Mouse (Mus musculus) embryonic facial prominence, embryonic 10.5 days (tissue): Measurements from ENCODE around the gene Snta1. TPM values are rescaled to one million over a fixed set of nuclear protein-coding genes. Genes with fewer than 3 reads are reported as not detected.

ENCODE experiments used
- DNase-seq: peaks from one replicate; pipeline ENCODE4 v3.0.0-alpha.2; 2017; ENCODE audit warnings: low spot score
- H3K27ac ChIP-seq: fragments of 300-500 bp; sonication (generic); replicated peaks from 2 replicates; pipeline ENCODE4 v1.5.1; 2016; ENCODE audit warnings: mild to moderate bottlenecking
- H3K27me3 ChIP-seq: fragments of 300-500 bp; sonication (generic); replicated peaks from 2 replicates; pipeline ENCODE4 v1.6.1; 2016; ENCODE audit warnings: low read depth, mild to moderate bottlenecking; ENCODE audit not compliant: poor library complexity, severe bottlenecking
- H3K36me3 ChIP-seq: fragments of 300-500 bp; sonication (generic); replicated peaks from 2 replicates; pipeline ENCODE4 v1.6.1; 2016; ENCODE audit warnings: mild to moderate bottlenecking, moderate library complexity
- H3K4me1 ChIP-seq: fragments of 300-500 bp; sonication (generic); 2 replicates; pipeline ENCODE4 v1.6.1; 2016
- H3K4me3 ChIP-seq: fragments of 300-500 bp; sonication (generic); 2 replicates; pipeline ENCODE4 v1.5.1; 2016; ENCODE audit warnings: mild to moderate bottlenecking, moderate library complexity
- H3K9me3 ChIP-seq: fragments of 300-500 bp; sonication (generic); 2 replicates; pipeline ENCODE4 v1.6.1; 2016; ENCODE audit warnings: mild to moderate bottlenecking
- WGBS: fragments of 180-500 bp; shearing (Covaris S2); methylation state at CpG from one replicate; pipeline ENCODE4 v1.1.7; 2016; 5-methylcytosine and 5-hydroxymethylcytosine counted together
- polyA plus RNA-seq: library from polyadenylated mRNA; unstranded; fragments of >200 nt; fragmentation: Nextera tagmentation; extraction: Ambion mirVana; gene quantifications from 2 replicates; pipeline ENCODE4 v1.2.1, GENCODE M21; 2016

Gene Snta1
- polyA plus RNA-seq, 1 experiment from 2014 or later, result 3.9 TPM

DNA sequence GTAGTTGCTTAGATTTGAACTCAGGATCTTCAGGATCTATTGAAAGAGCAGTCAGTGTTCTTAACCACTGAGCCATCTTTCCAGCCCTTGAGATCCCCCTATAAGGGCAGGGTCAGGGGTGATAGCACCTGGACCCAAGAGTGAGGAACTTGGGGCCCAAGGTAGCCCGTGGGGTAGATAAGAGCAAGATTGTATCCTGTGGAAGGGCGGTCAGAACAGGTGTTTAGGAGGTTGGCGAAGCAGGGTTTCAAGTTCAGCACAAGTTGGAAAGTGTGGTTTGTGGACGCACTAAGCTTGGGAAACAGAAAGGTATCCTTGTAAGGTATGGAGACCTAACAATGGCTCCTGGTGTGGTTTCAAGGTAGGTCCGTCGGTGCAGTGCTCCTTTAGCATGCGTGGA is 10.1 kb upstream of the Snta1 start:
- H3K36me3 ChIP-seq, result no peaks in the 10 kb centered on the region
- 88% methylated on average over 7 of the region's 7 CpGs for whole genome bisulfite sequencing
- H3K9me3 ChIP-seq, result no peaks in the 10 kb centered on the region
- no peaks in the 10 kb centered on the region for H3K27me3 ChIP-seq
- no peak overlapping the region for H3K27ac ChIP-seq
- no peak for DNase-seq
- H3K4me1 ChIP-seq, result peaks cover 20% of the 10 kb centered on the region
- no peak overlapping the region for H3K4me3 ChIP-seq

DNA sequence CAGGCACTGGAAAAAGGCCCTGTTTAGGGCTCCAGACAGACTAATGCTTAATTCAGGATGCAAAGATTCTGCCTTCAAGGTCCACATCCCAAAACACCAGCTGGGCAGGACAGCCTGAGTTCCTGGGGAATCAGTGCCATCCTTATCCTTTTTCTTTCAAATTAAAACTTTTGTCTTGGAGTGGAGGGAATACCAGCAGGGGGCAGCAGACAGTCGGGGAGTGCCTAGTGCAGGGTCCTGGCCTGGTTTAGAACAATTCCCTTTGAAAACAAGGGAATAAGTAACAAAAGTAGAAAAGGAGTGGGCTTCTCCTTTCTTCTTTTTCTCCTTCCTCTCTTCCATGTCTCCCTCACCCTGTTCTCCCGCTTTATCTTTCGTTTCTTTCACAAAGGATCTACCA is 9.2 kb upstream of the Snta1 start:
- peak; percentile 85 for DNase-seq
- Histone ChIP-seq H3K9me3 (no peaks in the 10 kb centered on the region), H3K36me3 (no peaks in the 10 kb centered on the region), H3K4me3 (no peak overlapping the region), H3K27ac (no peak overlapping the region), H3K4me1 (peaks cover 20% of the 10 kb centered on the region), H3K27me3 (no peaks in the 10 kb centered on the region)
- WGBS, result 7% methylated on average over 3 of the region's 3 CpGs

DNA sequence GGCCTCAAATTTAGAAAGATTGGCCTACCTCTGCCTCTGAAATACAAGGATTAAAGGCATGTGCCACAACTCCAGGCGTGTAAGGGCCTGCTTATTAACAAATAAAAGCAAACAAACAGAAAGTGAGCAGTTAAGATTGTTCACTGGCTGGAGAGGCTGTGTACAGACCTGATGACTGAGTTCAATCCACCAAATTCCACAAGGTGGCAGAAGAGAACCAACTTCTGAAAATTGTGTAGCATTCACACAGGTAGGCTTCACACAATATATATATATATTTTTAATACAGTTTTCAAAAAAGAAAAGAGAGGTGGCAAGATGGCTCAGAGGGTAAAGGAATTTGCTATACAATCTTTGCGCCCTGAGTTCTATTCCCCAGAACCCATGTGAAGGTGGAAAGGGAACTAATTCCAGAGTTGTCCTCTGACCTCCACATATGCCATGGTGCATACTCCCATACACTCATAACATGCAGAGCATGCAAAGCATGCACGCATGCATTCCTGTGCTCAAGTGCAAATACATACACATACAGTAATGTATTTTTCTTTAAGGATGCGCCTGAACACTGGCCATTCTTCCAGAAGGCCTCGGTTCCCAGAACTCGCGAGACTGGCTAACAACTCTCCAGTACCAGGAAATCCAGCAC is 4.2 kb upstream of the Snta1 start:
- H3K27me3 ChIP-seq, result peaks cover 37% of the 10 kb centered on the region
- no peak for DNase-seq
- no peak overlapping the region for H3K27ac ChIP-seq
- no peak overlapping the region for H3K4me3 ChIP-seq
- H3K36me3 ChIP-seq, result no peaks in the 10 kb centered on the region
- H3K4me1 ChIP-seq, result peaks cover 12% of the 10 kb centered on the region
- H3K9me3 ChIP-seq, result no peaks in the 10 kb centered on the region
- 69% methylated on average over 7 of the region's 7 CpGs for WGBS

GRCm38 (mm10) chr2:154410355-154410754 is 2.5 kb upstream of the Snta1 start:
- WGBS, result 73% methylated on average over 2 of the region's 2 CpGs
- H3K36me3 ChIP-seq, result no peaks in the 10 kb centered on the region
- H3K27me3 ChIP-seq, result peaks cover 54% of the 10 kb centered on the region
- no peak overlapping the region for H3K4me3 ChIP-seq
- no peaks in the 10 kb centered on the region for H3K9me3 ChIP-seq
- peaks cover 20% of the 10 kb centered on the region for H3K4me1 ChIP-seq
- H3K27ac ChIP-seq, result no peak overlapping the region
- DNase-seq, result no peak

GRCm38 (mm10) chr2:154407063-154407642 is 746 bp downstream of the Snta1 start:
- Histone ChIP-seq H3K4me3 (peak overlapping the region; percentile 71), H3K27ac (peak overlapping the region; percentile 79), H3K27me3 (peaks cover 55% of the 10 kb centered on the region), H3K9me3 (no peaks in the 10 kb centered on the region), H3K4me1 (peaks cover 20% of the 10 kb centered on the region), H3K36me3 (no peaks in the 10 kb centered on the region)
- WGBS, result 25% methylated on average over 11 of the region's 11 CpGs
- DNase-seq, result no peak

GRCm38 (mm10) chr2:154405447-154405994 is 2.4 kb downstream of the Snta1 start:
- 72% methylated on average over 5 of the region's 5 CpGs for WGBS
- DNase-seq, result no peak
- Histone ChIP-seq H3K27ac (no peak overlapping the region), H3K36me3 (no peaks in the 10 kb centered on the region), H3K4me1 (peaks cover 20% of the 10 kb centered on the region), H3K9me3 (no peaks in the 10 kb centered on the region), H3K27me3 (peaks cover 47% of the 10 kb centered on the region), H3K4me3 (no peak overlapping the region)

DNA sequence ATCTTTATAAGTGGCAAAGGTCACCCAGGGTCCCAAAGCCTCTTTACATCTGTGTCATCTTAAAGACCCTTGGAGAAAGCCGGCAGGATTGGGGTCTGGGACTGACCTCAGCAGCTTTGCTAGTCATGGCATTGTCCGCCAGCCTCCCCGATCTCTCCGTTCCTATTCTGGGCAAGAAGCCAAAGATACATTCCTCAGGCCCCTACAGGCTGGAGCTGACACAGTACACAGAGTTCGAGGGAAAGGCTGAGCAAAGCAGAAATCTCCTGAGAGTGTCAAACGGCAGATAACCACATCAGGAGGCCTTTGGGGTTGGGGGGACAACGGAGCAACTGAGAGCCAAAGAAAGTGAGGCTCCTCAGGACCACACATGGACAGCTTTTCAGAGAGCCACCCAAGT is 5.1 kb downstream of the Snta1 start:
- no peak for DNase-seq
- no peaks in the 10 kb centered on the region for H3K36me3 ChIP-seq

GRCm38 (mm10) chr2:154401976-154402375 is 5.9 kb downstream of the Snta1 start:
- no peak overlapping the region for H3K27ac ChIP-seq

More for the DNA sequence above, 5.1 kb downstream of the Snta1 start:
- H3K27ac ChIP-seq, result no peak overlapping the region
- peaks cover 15% of the 10 kb centered on the region for H3K4me1 ChIP-seq
- 61% methylated on average over 7 of the region's 7 CpGs for WGBS
- H3K9me3 ChIP-seq, result no peaks in the 10 kb centered on the region
- peaks cover 25% of the 10 kb centered on the region for H3K27me3 ChIP-seq
- H3K4me3 ChIP-seq, result no peak overlapping the region

DNA sequence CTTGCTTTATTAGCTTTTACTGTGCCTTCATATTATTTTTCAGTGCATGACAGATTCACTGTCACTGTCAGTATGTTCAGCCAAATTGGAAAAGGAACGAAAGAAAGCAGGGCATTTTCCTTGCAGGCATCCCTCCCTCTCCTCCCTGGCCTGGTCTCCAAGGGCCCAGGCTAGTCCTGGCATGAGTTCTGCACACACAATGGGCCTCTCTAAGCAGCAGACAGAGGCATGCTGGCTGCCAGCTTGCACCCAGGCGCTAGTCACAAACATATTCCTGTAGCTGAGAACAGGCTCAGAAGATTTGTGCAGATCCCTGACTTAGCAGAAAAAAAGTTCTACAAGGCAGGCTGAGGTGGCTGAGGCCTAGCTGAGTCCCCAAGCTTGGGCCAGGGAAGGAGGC is 8.6 kb downstream of the Snta1 start:
- Histone ChIP-seq H3K4me3 (no peak overlapping the region), H3K9me3 (no peaks in the 10 kb centered on the region), H3K27me3 (no peaks in the 10 kb centered on the region), H3K27ac (no peak overlapping the region), H3K4me1 (no peaks in the 10 kb centered on the region), H3K36me3 (no peaks in the 10 kb centered on the region)
- 82% methylated on average over 2 of the region's 2 CpGs for WGBS
- no peak for DNase-seq

More at GRCm38 (mm10) chr2:154401976-154402375, 5.9 kb downstream of the Snta1 start:
- Histone ChIP-seq H3K4me3 (no peak overlapping the region), H3K4me1 (peaks cover 7% of the 10 kb centered on the region), H3K9me3 (no peaks in the 10 kb centered on the region), H3K36me3 (no peaks in the 10 kb centered on the region), H3K27me3 (peaks cover 17% of the 10 kb centered on the region)
- no peak for DNase-seq
- 53% methylated on average over 1 of the region's 1 CpGs for WGBS

DNA sequence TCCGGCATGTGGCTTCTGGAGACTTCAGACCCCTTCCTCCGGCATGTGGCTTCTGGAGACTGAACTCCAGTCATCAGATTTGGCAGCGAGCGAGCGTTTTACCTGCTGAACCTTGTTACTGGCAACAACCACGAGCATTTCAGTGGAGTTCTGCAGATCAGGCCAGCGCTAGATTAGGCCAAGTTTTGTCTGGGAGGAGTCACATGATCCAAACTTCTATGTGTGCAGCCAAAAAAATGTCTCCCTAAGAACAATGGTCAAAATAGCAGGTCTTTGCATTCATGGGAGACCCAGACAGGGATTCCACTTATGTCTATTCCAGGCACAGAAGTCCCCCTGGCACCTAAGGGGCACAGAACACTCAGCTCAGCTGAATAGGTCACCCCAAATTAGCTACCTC is 9.6 kb downstream of the Snta1 start:
- Histone ChIP-seq H3K36me3 (no peaks in the 10 kb centered on the region), H3K9me3 (no peaks in the 10 kb centered on the region), H3K4me3 (no peak overlapping the region), H3K27me3 (no peaks in the 10 kb centered on the region), H3K27ac (no peak overlapping the region), H3K4me1 (no peaks in the 10 kb centered on the region)
- 91% methylated on average over 7 of the region's 7 CpGs for WGBS
- DNase-seq, result no peak

DNA sequence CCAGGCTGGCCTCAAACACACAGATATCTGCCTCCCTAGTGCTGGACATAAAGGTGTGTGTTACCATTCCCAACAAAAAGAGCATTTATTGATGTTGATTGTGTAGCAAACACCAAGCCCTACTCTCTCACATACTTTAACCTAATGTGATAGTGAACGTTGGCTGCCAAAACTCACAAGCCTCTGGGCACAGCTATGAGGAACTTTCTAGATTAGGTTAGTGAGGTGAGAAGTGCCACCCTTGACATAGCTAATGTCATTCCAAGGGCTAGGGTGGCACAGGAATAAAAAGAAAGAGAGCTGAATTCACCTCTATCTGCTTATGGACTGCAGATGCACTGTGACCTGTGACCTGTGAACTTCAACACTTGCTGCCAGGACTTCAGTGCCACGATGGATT is 11.4 kb downstream of the Snta1 start:
- WGBS, result 79% methylated on average over 2 of the region's 2 CpGs
- Histone ChIP-seq H3K36me3 (no peaks in the 10 kb centered on the region), H3K4me1 (no peaks in the 10 kb centered on the region), H3K27ac (no peak overlapping the region), H3K4me3 (no peak overlapping the region), H3K9me3 (no peaks in the 10 kb centered on the region), H3K27me3 (no peaks in the 10 kb centered on the region)
- DNase-seq, result no peak

- 83% methylated on average over 3 of the region's 3 CpGs for WGBS
- Histone ChIP-seq H3K27me3 (no peaks in the 10 kb centered on the region), H3K9me3 (no peaks in the 10 kb centered on the region), H3K4me1 (no peaks in the 10 kb centered on the region), H3K27ac (no peak overlapping the region), H3K36me3 (no peaks in the 10 kb centered on the region), H3K4me3 (no peak overlapping the region)
- DNase-seq, result no peak
Observed at GRCm38 (mm10) chr2:154394602-154395001, 13.3 kb downstream of the Snta1 start.
